Comparison of ENCODE assay signal across 9 mouse cellular contexts in genomic region chr11:77766351-77767001, GRCm38 (mm10). TPM values are rescaled to one million over a fixed set of nuclear protein-coding genes. Genes with fewer than 3 reads are reported as not detected.
DNase-seq lines count a peak whose midpoint lies in the region; ATAC-seq lines count a peak whose summit lies in the region.
"Had no signal": no experiment of that assay in that cellular context is flagged by ENCODE, and none has a peak within 500 bp of the region (broad histone marks: within the 10 kb centered on the region; RNA-seq: fewer than 3 reads in every experiment).

No protein-coding gene starts in this region.

- peak overlapping the region; percentile 58 for H3K4me3 ChIP-seq in hindbrain, embryonic 10.5 days

- 0% methylated on average over 35 of the region's 35 CpGs for WGBS in hindbrain, embryonic 10.5 days

- H3K36me3 ChIP-seq in hindbrain, embryonic 10.5 days = no peaks in the 10 kb centered on the region

- DNase-seq in CD4-positive helper T cell, adult 2 months (ENCODE audit: low read depth, low spot score) = peak; percentile 56
- peak; percentile 83 for DNase-seq in R1 (ENCODE audit: low read depth, low spot score)
- DNase-seq in hindbrain, embryonic 10.5 days (ENCODE audit: low spot score) = peak; percentile 67
- peak; percentile 44 to 66 for DNase-seq in left cerebral cortex, adult 8-10 months (ENCODE audit: low spot score in 2 of 2)
- DNase-seq in right cerebral cortex, postnatal 4 days = peak; percentile 24
- DNase-seq in ovary, postnatal 14 days (ENCODE audit: low spot score) = no peak

- ATAC-seq in erythroid progenitor cell, adult 5-6 weeks (replicated peaks; ENCODE audit: low FRiP score, poor library complexity, severe bottlenecking) = peak; percentile 73
- peak; percentile 39; the same call in 1 of the 2 replicates for ATAC-seq in megakaryocyte, adult 5-6 weeks (ENCODE audit: poor library complexity, severe bottlenecking)

- H3K27me3 ChIP-seq in hindbrain, embryonic 10.5 days (ENCODE audit: insufficient read depth, poor library complexity, severe bottlenecking) = peaks cover 15% of the 10 kb centered on the region

- H3K9me3 ChIP-seq in hindbrain, embryonic 10.5 days = no peaks in the 10 kb centered on the region

- peak overlapping the region; percentile 88 for H3K27ac ChIP-seq in hindbrain, embryonic 10.5 days

- H3K4me1 ChIP-seq in hindbrain, embryonic 10.5 days (replicated peaks) = peaks cover 54% of the 10 kb centered on the region

RNA-seq across cellular contexts. Expression of gene Myo18a, which starts 3.4 kb away (rescaled TPM):
- 8.8 and 12.6 TPM in 2 replicates for total RNA-seq in erythroid progenitor cell, adult 5-6 weeks (2015; ENCODE audit: low replicate concordance)
- 24.8 and 48.5 TPM in 2 replicates for total RNA-seq in erythroid progenitor cell, adult 5-6 weeks (2017; ENCODE audit: low replicate concordance)
- 29.7 and 32.9 TPM in 2 replicates for polyA plus RNA-seq in hindbrain, embryonic 10.5 days (2016; fragmentation: Nextera tagmentation; extraction: Ambion mirVana)
- 100 to 1,000 TPM; 133 to 174 (median 147) TPM for total RNA-seq in left cerebral cortex, adult 8-10 months (2022)
- total RNA-seq in megakaryocyte, adult 5-6 weeks (2015) = 14.0 and 21.5 TPM in 2 replicates
- total RNA-seq in megakaryocyte, adult 5-6 weeks (2017) = 69.7 and 84.8 TPM in 2 replicates

RNA-seq across cellular contexts. Expression of gene Gm10277, which starts 21.1 kb away (rescaled TPM):
- not detected in 2 replicates for total RNA-seq in erythroid progenitor cell, adult 5-6 weeks (2015; ENCODE audit: low replicate concordance)
- not detected in 2 replicates for total RNA-seq in erythroid progenitor cell, adult 5-6 weeks (2017; ENCODE audit: low replicate concordance)
- polyA plus RNA-seq in hindbrain, embryonic 10.5 days (2016; fragmentation: Nextera tagmentation; extraction: Ambion mirVana) = 1.5 and 2.0 TPM in 2 replicates
- not detected for total RNA-seq in left cerebral cortex, adult 8-10 months (2022)
- not detected in 2 replicates for total RNA-seq in megakaryocyte, adult 5-6 weeks (2015)
- 0.40 TPM in 1 of 2 replicates, not detected in the other for total RNA-seq in megakaryocyte, adult 5-6 weeks (2017)
- total RNA-seq: gastrocnemius, postnatal 4 days had no signal

RNA-seq across cellular contexts. Expression of gene Cryba1, which starts 41.4 kb away (rescaled TPM):
- not detected in 2 replicates for total RNA-seq in erythroid progenitor cell, adult 5-6 weeks (2015; ENCODE audit: low replicate concordance)
- not detected in 2 replicates for total RNA-seq in erythroid progenitor cell, adult 5-6 weeks (2017; ENCODE audit: low replicate concordance)
- 1.6 and 2.2 TPM in 2 replicates for polyA plus RNA-seq in hindbrain, embryonic 10.5 days (2016; fragmentation: Nextera tagmentation; extraction: Ambion mirVana)
- total RNA-seq in left cerebral cortex, adult 8-10 months (2022) = not detected
- total RNA-seq in megakaryocyte, adult 5-6 weeks (2015) = not detected in 2 replicates
- total RNA-seq in megakaryocyte, adult 5-6 weeks (2017) = not detected in 2 replicates
- total RNA-seq: gastrocnemius, postnatal 4 days had no signal
